Mouse (Mus musculus) liver, adult 2 months (tissue): ENCODE measurements at regions not wholly inside any gene's neighbourhood (a gene's known extent, or its start where the extent isn't known, plus 50 kb on each side); places are given as distances from the start of the nearest gene placed in this dataset.

Experiments used
- DNase-seq: peaks from one replicate; pipeline ENCODE4 v3.0.0-alpha.2; 2011; ENCODE audit warnings: low read depth, low spot score; ENCODE audit errors: extremely low read depth
- H3K27ac ChIP-seq: fragments of 200-500 bp; replicated peaks from 2 replicates; pipeline ENCODE4 v1.5.1; 2012; ENCODE audit warnings: low read depth, mild to moderate bottlenecking, control low read depth, inconsistent platforms, low read length; ENCODE audit not compliant: insufficient read depth
- H3K27me3 ChIP-seq: fragments of 200-500 bp; 2 replicates; pipeline ENCODE4 v1.6.1; 2012; ENCODE audit warnings: mild to moderate bottlenecking, moderate library complexity, low read length, inconsistent platforms; ENCODE audit not compliant: control insufficient read depth, insufficient read depth
- H3K36me3 ChIP-seq: fragments of 200-500 bp; 2 replicates; pipeline ENCODE4 v1.6.1; 2012; ENCODE audit warnings: low read length, inconsistent platforms; ENCODE audit not compliant: control insufficient read depth, insufficient read depth
- H3K4me1 ChIP-seq: fragments of 200-500 bp; 2 replicates; pipeline ENCODE4 v1.6.1; 2011; ENCODE audit warnings: low read length; ENCODE audit not compliant: control insufficient read depth, insufficient read depth
- H3K4me3 ChIP-seq: fragments of 200-500 bp; 2 replicates; pipeline ENCODE4 v1.5.1; 2011; ENCODE audit warnings: low read depth, mild to moderate bottlenecking, control low read depth, low read length, moderate library complexity; ENCODE audit not compliant: insufficient read depth
- H3K79me2 ChIP-seq: fragments of 200-500 bp; 2 replicates; pipeline ENCODE4 v1.6.1; 2012; ENCODE audit warnings: inconsistent platforms, mild to moderate bottlenecking, low read length, moderate library complexity; ENCODE audit not compliant: control insufficient read depth, insufficient read depth
- H3K9ac ChIP-seq: fragments of 200-500 bp; 2 replicates; pipeline ENCODE4 v1.6.1; 2012; ENCODE audit warnings: low read depth, mild to moderate bottlenecking, control low read depth, inconsistent platforms, low read length
- CTCF ChIP-seq: fragments of 200-500 bp; IDR thresholded peaks from 2 replicates; pipeline ENCODE4 v1.5.1; 2011; ENCODE audit warnings: low read depth, low read length, control low read depth
- POLR2A ChIP-seq: fragments of 200-500 bp; IDR thresholded peaks from 2 replicates; pipeline ENCODE4 v1.6.1; 2011; ENCODE audit warnings: low read length, control low read depth; ENCODE audit not compliant: insufficient read depth; ENCODE audit errors: extremely low read depth
- WGBS: fragments of 180-500 bp; shearing (Covaris S2); methylation state at CpG from one replicate; pipeline ENCODE4 v1.1.7; 2018; 5-methylcytosine and 5-hydroxymethylcytosine counted together

GRCm38 (mm10) chr9:94467846-94468245 lies 70.0 kb downstream of the 1190002N15Rik start:
- no peaks in the 10 kb centered on the region for H3K79me2 ChIP-seq
- H3K9ac ChIP-seq = no peak overlapping the region
- H3K27me3 ChIP-seq = no peaks in the 10 kb centered on the region
- 19% methylated on average over 3 of the region's 3 CpGs for WGBS
- peak; percentile 92 for DNase-seq
- no peak for TF ChIP-seq POLR2A
- TF ChIP-seq CTCF = no peak
- peak overlapping the region; percentile 59; the same call in 1 of the 2 replicates for H3K27ac ChIP-seq
- H3K4me1 ChIP-seq = peaks cover 15% of the 10 kb centered on the region
- no peak overlapping the region for H3K4me3 ChIP-seq
- no peaks in the 10 kb centered on the region for H3K36me3 ChIP-seq

GRCm38 (mm10) chr9:94456085-94456531 lies 81.8 kb downstream of the 1190002N15Rik start:
- TF ChIP-seq CTCF = no peak
- TF ChIP-seq POLR2A = no peak
- WGBS = 18% methylated on average over 6 of the region's 6 CpGs
- Histone ChIP-seq H3K27ac (peak overlapping the region; percentile 80), H3K27me3 (no peaks in the 10 kb centered on the region), H3K79me2 (no peaks in the 10 kb centered on the region), H3K4me3 (peak overlapping the region; percentile 42), H3K36me3 (no peaks in the 10 kb centered on the region), H3K9ac (0 out of 2 replicates have a peak overlapping the region, but pooled peaks have one; percentile 43), H3K4me1 (peaks cover 5% of the 10 kb centered on the region; the same call in 1 of the 2 replicates)
- peak; percentile 99 for DNase-seq

GRCm38 (mm10) chr9:94455466-94455865 lies 82.4 kb downstream of the 1190002N15Rik start:
- 43% methylated on average over 7 of the region's 7 CpGs for WGBS
- Histone ChIP-seq H3K27me3 (no peaks in the 10 kb centered on the region), H3K36me3 (no peaks in the 10 kb centered on the region), H3K9ac (peak overlapping the region; percentile 29; the same call in 1 of the 2 replicates), H3K4me3 (no peak overlapping the region), H3K27ac (peak overlapping the region; percentile 51), H3K4me1 (peaks cover 5% of the 10 kb centered on the region; the same call in 1 of the 2 replicates), H3K79me2 (no peaks in the 10 kb centered on the region)
- no peak for TF ChIP-seq POLR2A
- no peak for TF ChIP-seq CTCF
- DNase-seq = peak; percentile 66

- 86% methylated on average over 8 of the region's 8 CpGs for WGBS
- DNase-seq = no peak
- H3K36me3 ChIP-seq = no peaks in the 10 kb centered on the region
- H3K27ac ChIP-seq = no peak overlapping the region
- H3K4me1 ChIP-seq = peaks cover 4% of the 10 kb centered on the region
- H3K79me2 ChIP-seq = no peaks in the 10 kb centered on the region
- TF ChIP-seq POLR2A = no peak
- no peak for TF ChIP-seq CTCF
- no peak overlapping the region for H3K9ac ChIP-seq
- no peak overlapping the region for H3K4me3 ChIP-seq
- no peaks in the 10 kb centered on the region for H3K27me3 ChIP-seq
Measured at GRCm38 (mm10) chr9:94449911-94450310, 88.0 kb downstream of the 1190002N15Rik start.

- Histone ChIP-seq H3K9ac (no peak overlapping the region), H3K27me3 (no peaks in the 10 kb centered on the region), H3K4me3 (no peak overlapping the region), H3K79me2 (no peaks in the 10 kb centered on the region), H3K36me3 (no peaks in the 10 kb centered on the region), H3K27ac (no peak overlapping the region), H3K4me1 (peaks cover 4% of the 10 kb centered on the region)
- WGBS = 42% methylated on average over 8 of the region's 8 CpGs
- DNase-seq = peak; percentile 98
- TF ChIP-seq POLR2A (no peak), CTCF (no peak)
Measured at GRCm38 (mm10) chr9:94446182-94446763, 91.6 kb downstream of the 1190002N15Rik start.

- Histone ChIP-seq H3K27me3 (no peaks in the 10 kb centered on the region), H3K4me1 (peaks cover 4% of the 10 kb centered on the region), H3K36me3 (no peaks in the 10 kb centered on the region), H3K4me3 (no peak overlapping the region), H3K9ac (no peak overlapping the region), H3K79me2 (no peaks in the 10 kb centered on the region), H3K27ac (no peak overlapping the region)
- TF ChIP-seq POLR2A = no peak
- DNase-seq = no peak
- WGBS = 87% methylated on average over 5 of the region's 5 CpGs
Measured at GRCm38 (mm10) chr9:94444140-94444789, 93.6 kb downstream of the 1190002N15Rik start.
